Mouse (Mus musculus): Measurements from ENCODE around the gene Itgb4. TPM values are rescaled to one million over a fixed set of nuclear protein-coding genes. Genes with fewer than 3 reads are reported as not detected.

Gene Itgb4
- polyA plus RNA-seq, 1 experiment from 2014 or later = 0.80 TPM

DNA sequence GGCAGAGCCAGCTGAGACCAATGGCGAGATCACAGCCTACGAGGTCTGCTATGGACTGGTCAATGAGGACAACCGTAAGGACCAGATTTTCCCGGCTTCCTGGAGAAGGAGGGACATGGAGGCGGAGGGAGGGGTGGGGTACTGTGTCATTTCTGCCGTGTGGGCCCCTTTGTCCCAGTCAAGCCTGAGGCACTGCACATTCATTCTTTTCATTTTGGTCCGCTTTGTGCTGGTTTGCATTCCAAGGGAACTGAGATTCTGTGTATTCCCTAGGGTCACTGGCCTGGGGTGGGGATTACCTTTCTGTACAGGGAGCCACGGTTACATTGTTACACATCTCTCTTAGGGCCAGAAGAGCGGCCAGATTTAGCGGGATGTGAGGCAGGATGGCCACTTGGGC, 26.1 kb downstream of the Itgb4 start:
- WGBS (ENCODE audit: insufficient replicate concordance) = 61% methylated on average over 10 of the region's 10 CpGs
- Histone ChIP-seq H3K9me3 (replicated peaks; ENCODE audit: control insufficient read depth, low read length) (no peaks in the 10 kb centered on the region), H3K4me3 (ENCODE audit: low read depth, low read length) (no peak overlapping the region), H3K36me3 (ENCODE audit: control insufficient read depth, insufficient read depth, low read length) (no peaks in the 10 kb centered on the region), H3K27me3 (ENCODE audit: control insufficient read depth, insufficient read depth, low read length) (peaks cover 10% of the 10 kb centered on the region; the same call in 1 of the 2 replicates), H3K4me2 (no peak overlapping the region), H3K27ac (ENCODE audit: low read depth, low read length) (no peak overlapping the region), H3K4me1 (ENCODE audit: control insufficient read depth, insufficient read depth, low read length) (peaks cover 14% of the 10 kb centered on the region), H3K9ac (ENCODE audit: low read depth, low read length) (0 out of 2 replicates have a peak overlapping the region, but pooled peaks have one; percentile 28)
- no peak for ATAC-seq (replicated peaks; ENCODE audit: insufficient number of reproducible peaks, low FRiP score, low TSS enrichment)

DNA sequence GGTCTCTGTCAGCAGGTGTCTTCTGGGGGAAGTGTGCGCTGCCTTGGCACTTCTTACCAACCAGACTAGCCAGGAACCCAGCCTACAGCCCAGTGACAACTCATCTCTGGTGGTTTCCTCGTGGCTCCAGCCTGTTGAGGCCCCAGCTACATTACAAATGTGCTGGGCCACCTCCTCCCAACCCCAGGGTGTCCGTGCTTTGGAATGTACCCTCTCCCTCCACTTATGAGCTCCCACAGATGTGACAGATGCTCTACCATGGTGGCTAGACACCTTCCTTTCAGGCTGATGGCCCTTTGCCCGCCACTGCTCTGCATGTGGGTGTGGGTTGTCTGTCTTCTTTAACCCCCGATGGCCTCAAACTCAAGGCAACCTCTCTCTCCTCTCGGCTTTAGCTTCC, 27.2 kb downstream of the Itgb4 start:
- H3K9ac ChIP-seq (ENCODE audit: low read depth, low read length) = no peak overlapping the region
- no peaks in the 10 kb centered on the region for H3K9me3 ChIP-seq (replicated peaks; ENCODE audit: control insufficient read depth, low read length)
- H3K36me3 ChIP-seq (ENCODE audit: control insufficient read depth, insufficient read depth, low read length) = 0 out of 2 replicates have a peak, but pooled peaks cover under 1% of the 10 kb centered on the region
- no peak overlapping the region for H3K4me3 ChIP-seq (ENCODE audit: low read depth, low read length)
- no peak overlapping the region for H3K27ac ChIP-seq (ENCODE audit: low read depth, low read length)
- H3K27me3 ChIP-seq (ENCODE audit: control insufficient read depth, insufficient read depth, low read length) = peaks cover 10% of the 10 kb centered on the region; the same call in 1 of the 2 replicates
- no peak for ATAC-seq (replicated peaks; ENCODE audit: insufficient number of reproducible peaks, low FRiP score, low TSS enrichment)
- WGBS (ENCODE audit: insufficient replicate concordance) = 57% methylated on average over 6 of the region's 6 CpGs
- no peak overlapping the region for H3K4me2 ChIP-seq
- H3K4me1 ChIP-seq (ENCODE audit: control insufficient read depth, insufficient read depth, low read length) = peaks cover 19% of the 10 kb centered on the region

DNA sequence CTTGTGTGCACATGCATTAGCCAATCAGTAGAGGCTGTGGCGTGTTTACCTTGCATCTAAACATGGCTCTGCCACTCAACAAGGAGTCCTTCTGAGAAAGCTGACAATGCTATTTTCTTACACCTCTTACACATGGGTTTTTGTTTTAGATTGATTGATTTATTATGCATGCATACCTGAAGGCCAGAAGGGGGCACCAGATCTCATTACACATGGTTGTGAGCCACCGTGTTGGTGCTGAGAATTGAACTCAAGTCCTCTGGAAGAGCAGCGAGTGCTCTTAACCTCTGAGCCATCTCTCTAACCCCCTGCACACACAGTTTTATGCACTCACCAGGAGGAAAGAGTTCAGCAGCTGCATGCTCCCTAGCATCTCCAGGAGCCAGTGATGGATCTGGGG, 28.4 kb downstream of the Itgb4 start:
- Histone ChIP-seq H3K27me3 (ENCODE audit: control insufficient read depth, insufficient read depth, low read length) (peaks cover 7% of the 10 kb centered on the region; the same call in 1 of the 2 replicates), H3K27ac (ENCODE audit: low read depth, low read length) (no peak overlapping the region), H3K9ac (ENCODE audit: low read depth, low read length) (no peak overlapping the region), H3K4me2 (no peak overlapping the region), H3K4me3 (ENCODE audit: low read depth, low read length) (no peak overlapping the region), H3K9me3 (replicated peaks; ENCODE audit: control insufficient read depth, low read length) (no peaks in the 10 kb centered on the region), H3K4me1 (ENCODE audit: control insufficient read depth, insufficient read depth, low read length) (peaks cover 19% of the 10 kb centered on the region), H3K36me3 (ENCODE audit: control insufficient read depth, insufficient read depth, low read length) (peaks cover 3% of the 10 kb centered on the region; the same call in 1 of the 2 replicates)
- WGBS (ENCODE audit: insufficient replicate concordance) = 82% methylated on average over 3 of the region's 3 CpGs
- ATAC-seq (replicated peaks; ENCODE audit: insufficient number of reproducible peaks, low FRiP score, low TSS enrichment) = no peak

DNA sequence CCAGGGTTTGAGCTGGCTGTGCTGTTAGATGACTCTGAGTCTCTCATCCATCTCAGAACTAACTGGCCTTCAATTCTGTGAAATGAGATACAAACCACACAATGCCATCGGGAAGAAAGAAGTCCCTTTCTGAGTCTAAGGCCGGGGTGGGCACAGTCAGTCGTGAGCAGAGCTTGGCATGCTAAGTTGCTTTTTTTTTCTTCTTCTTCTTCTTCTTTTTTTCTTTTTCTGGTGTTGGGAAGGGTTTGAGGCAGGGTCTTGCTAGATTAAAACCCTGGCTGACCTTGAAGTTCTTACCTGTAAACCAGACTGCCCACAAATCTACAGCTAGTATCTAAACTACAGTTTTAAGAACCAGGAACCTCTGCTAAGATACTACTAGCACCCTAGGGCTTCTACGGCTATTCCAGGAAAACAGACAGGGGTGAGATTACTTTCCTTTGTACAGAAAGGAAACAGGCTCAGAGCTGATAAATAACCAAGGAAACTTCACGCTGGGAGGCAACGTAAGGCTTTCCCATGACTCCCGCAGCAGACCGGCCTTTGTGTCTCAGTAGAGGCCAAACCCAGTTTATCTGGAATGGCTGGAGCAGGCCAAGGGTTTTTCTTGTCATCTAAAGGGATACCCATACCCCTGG, 29.8 kb downstream of the Itgb4 start:
- Histone ChIP-seq H3K4me1 (ENCODE audit: control insufficient read depth, insufficient read depth, low read length) (peaks cover 19% of the 10 kb centered on the region), H3K36me3 (ENCODE audit: control insufficient read depth, insufficient read depth, low read length) (peaks cover 9% of the 10 kb centered on the region; the same call in 1 of the 2 replicates), H3K27ac (ENCODE audit: low read depth, low read length) (peak overlapping the region; percentile 82), H3K4me3 (ENCODE audit: low read depth, low read length) (peak overlapping the region; percentile 45), H3K4me2 (peak overlapping the region; percentile 85), H3K27me3 (ENCODE audit: control insufficient read depth, insufficient read depth, low read length) (peaks cover 7% of the 10 kb centered on the region; the same call in 1 of the 2 replicates), H3K9me3 (replicated peaks; ENCODE audit: control insufficient read depth, low read length) (no peaks in the 10 kb centered on the region), H3K9ac (ENCODE audit: low read depth, low read length) (peak overlapping the region; percentile 78)
- ATAC-seq (replicated peaks; ENCODE audit: insufficient number of reproducible peaks, low FRiP score, low TSS enrichment) = 0 out of 2 replicates have a peak, but pooled peaks have one; percentile 1
- 29% methylated on average over 8 of the region's 8 CpGs for WGBS (ENCODE audit: insufficient replicate concordance)

DNA sequence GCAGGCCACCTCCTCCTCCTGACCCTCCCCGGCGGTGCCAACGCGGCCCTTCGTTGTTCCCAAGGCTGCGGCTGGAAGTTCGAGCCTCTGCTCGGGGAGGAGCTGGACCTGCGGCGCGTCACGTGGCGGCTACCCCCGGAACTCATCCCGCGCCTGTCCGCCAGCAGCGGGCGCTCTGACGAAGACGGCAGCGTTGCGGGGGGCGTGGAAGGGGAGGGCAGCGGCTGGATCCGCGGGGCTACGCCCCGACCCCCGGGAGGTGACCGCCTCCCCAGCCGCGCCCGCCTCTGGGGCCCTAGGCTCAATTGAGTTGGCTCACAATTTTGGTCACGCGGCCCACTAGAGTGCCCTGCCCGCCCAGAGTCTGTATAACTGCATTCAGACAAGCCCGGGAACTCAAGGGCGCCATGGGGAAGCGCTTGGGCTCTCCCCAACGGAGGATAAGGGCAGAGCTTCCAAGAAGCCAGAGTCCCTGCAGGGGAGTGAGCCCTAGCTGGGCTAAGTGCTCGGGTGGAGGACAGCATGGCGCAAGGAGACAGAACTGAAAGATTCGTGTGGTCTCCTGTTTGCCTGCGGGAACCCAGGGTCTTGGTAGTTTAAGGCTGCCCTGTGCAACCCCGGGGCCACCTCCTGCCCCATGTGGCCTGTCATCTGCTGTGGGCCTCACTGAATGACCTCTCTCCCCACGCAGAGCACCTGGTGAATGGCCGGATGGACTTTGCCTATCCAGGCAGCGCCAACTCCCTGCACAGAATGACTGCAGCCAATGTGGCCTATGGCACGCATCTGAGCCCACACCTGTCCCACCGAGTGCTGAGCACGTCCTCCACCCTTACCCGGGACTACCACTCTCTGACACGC, 30.6 kb downstream of the Itgb4 start:
- H3K4me2 ChIP-seq = peak overlapping the region; percentile 85
- ATAC-seq (replicated peaks; ENCODE audit: insufficient number of reproducible peaks, low FRiP score, low TSS enrichment) = peak; percentile 65
- H3K27me3 ChIP-seq (ENCODE audit: control insufficient read depth, insufficient read depth, low read length) = peaks cover 7% of the 10 kb centered on the region; the same call in 1 of the 2 replicates
- peaks cover 11% of the 10 kb centered on the region for H3K36me3 ChIP-seq (ENCODE audit: control insufficient read depth, insufficient read depth, low read length)
- H3K4me1 ChIP-seq (ENCODE audit: control insufficient read depth, insufficient read depth, low read length) = peaks cover 19% of the 10 kb centered on the region
- peak overlapping the region; percentile 82 for H3K27ac ChIP-seq (ENCODE audit: low read depth, low read length)
- 5% methylated on average over 50 of the region's 54 CpGs for WGBS (ENCODE audit: insufficient replicate concordance)
- H3K4me3 ChIP-seq (ENCODE audit: low read depth, low read length) = peak overlapping the region; percentile 45
- no peaks in the 10 kb centered on the region for H3K9me3 ChIP-seq (replicated peaks; ENCODE audit: control insufficient read depth, low read length)
- H3K9ac ChIP-seq (ENCODE audit: low read depth, low read length) = peak overlapping the region; percentile 78

DNA sequence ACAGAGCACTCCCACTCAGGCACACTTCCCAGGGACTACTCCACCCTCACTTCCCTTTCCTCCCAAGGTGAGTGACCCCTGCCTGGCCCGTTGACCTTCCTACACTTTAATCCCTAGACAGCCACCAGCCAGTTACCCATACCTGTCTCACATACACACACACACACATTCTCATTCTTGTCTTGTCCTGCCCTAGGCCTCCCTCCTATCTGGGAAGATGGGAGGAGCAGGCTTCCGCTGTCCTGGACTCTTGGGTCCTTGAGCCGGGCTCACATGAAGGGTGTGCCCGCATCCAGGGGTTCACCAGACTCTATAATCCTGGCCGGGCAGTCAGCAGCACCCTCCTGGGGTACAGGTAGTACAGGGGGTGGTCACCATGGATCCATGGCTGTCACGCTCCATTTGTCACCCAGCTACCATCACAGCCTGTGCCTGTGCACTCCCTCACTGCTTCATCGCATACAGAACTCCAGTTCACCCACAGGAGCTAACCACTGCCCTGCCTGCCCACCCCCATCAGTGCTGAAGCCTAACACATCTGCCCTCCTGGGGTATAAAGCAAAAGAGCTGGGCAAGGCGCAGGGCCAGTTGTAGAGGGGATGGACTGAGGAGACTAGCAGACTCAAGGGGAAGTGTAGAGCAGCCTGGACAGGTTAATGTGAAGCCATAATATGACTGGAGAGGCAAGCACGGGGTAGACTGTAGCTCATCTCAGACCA, 31.4 kb downstream of the Itgb4 start:
- Histone ChIP-seq H3K36me3 (ENCODE audit: control insufficient read depth, insufficient read depth, low read length) (peaks cover 13% of the 10 kb centered on the region), H3K4me2 (peak overlapping the region; percentile 85), H3K9me3 (replicated peaks; ENCODE audit: control insufficient read depth, low read length) (no peaks in the 10 kb centered on the region), H3K27ac (ENCODE audit: low read depth, low read length) (peak overlapping the region; percentile 82; the same call in 1 of the 2 replicates), H3K4me3 (ENCODE audit: low read depth, low read length) (peak overlapping the region; percentile 45; the same call in 1 of the 2 replicates), H3K9ac (ENCODE audit: low read depth, low read length) (peak overlapping the region; percentile 78), H3K4me1 (ENCODE audit: control insufficient read depth, insufficient read depth, low read length) (peaks cover 19% of the 10 kb centered on the region), H3K27me3 (ENCODE audit: control insufficient read depth, insufficient read depth, low read length) (peaks cover 5% of the 10 kb centered on the region; the same call in 1 of the 2 replicates)
- 65% methylated on average over 9 of the region's 9 CpGs for WGBS (ENCODE audit: insufficient replicate concordance)
- ATAC-seq (replicated peaks; ENCODE audit: insufficient number of reproducible peaks, low FRiP score, low TSS enrichment) = no peak

DNA sequence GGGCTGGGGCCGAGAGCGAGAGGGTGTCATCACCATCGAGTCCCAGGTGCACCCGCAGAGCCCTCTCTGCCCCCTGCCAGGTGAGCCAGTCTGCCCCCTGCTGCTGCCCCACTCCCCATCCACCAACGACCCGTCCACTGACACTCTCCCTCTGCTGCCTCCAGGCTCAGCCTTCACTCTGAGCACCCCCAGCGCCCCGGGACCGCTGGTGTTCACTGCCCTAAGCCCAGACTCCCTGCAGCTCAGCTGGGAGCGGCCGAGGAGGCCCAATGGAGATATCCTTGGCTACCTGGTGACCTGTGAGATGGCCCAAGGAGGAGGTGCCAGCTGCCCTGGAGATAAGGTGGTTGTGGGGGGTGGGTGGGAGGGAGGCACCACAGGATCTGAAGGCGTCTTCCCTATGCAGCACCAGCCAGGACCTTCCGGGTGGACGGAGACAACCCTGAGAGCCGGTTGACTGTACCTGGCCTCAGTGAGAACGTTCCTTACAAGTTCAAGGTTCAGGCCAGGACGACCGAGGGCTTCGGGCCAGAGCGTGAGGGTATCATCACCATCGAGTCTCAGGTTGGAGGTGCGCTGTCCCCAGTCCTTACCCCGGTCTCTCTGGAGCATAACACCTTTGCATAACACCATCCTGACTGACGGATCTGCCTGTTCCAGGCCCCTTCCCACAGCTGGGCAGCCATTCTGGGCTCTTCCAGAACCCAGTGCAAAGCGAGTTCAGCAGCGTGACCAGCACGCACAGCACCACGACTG, 32.8 kb downstream of the Itgb4 start:
- Histone ChIP-seq H3K4me2 (no peak overlapping the region), H3K9ac (ENCODE audit: low read depth, low read length) (no peak overlapping the region), H3K4me1 (ENCODE audit: control insufficient read depth, insufficient read depth, low read length) (peaks cover 23% of the 10 kb centered on the region), H3K36me3 (ENCODE audit: control insufficient read depth, insufficient read depth, low read length) (peaks cover 13% of the 10 kb centered on the region), H3K27ac (ENCODE audit: low read depth, low read length) (no peak overlapping the region), H3K9me3 (replicated peaks; ENCODE audit: control insufficient read depth, low read length) (no peaks in the 10 kb centered on the region), H3K27me3 (ENCODE audit: control insufficient read depth, insufficient read depth, low read length) (no peaks in the 10 kb centered on the region), H3K4me3 (ENCODE audit: low read depth, low read length) (no peak overlapping the region)
- no peak for ATAC-seq (replicated peaks; ENCODE audit: insufficient number of reproducible peaks, low FRiP score, low TSS enrichment)
- 88% methylated on average over 28 of the region's 28 CpGs for WGBS (ENCODE audit: insufficient replicate concordance)
